Mouse (Mus musculus) lung, adult 2 months (tissue): ENCODE results near the gene Cited4. TPM values are rescaled to one million over a fixed set of nuclear protein-coding genes. Genes with fewer than 3 reads are reported as not detected.

Experiments used
- DNase-seq: peaks from one replicate; pipeline ENCODE4 v3.0.0; 2022
- H3K4me1 ChIP-seq: fragments of 200-500 bp; 2 replicates; pipeline ENCODE4 v1.6.1; 2011; ENCODE audit warnings: low read length; ENCODE audit not compliant: control insufficient read depth, insufficient read depth
- H3K4me3 ChIP-seq: fragments of 200-500 bp; replicated peaks from 2 replicates; pipeline ENCODE3; 2011; ENCODE audit warnings: low read depth, mild to moderate bottlenecking, control low read depth, low read length; ENCODE audit errors: extremely low read depth
- CTCF ChIP-seq: fragments of 200-500 bp; IDR thresholded peaks from 2 replicates; pipeline ENCODE4 v1.5.1; 2011; ENCODE audit warnings: mild to moderate bottlenecking, low read length, control low read depth; ENCODE audit not compliant: insufficient read depth
- POLR2A ChIP-seq: fragments of 200-500 bp; IDR thresholded peaks from 2 replicates; pipeline ENCODE4 v1.6.1; 2011; ENCODE audit warnings: low read depth, mild to moderate bottlenecking, control low read depth, low read length, borderline replicate concordance; ENCODE audit errors: extremely low read depth
- WGBS: fragments of 180-500 bp; shearing (Covaris S2); methylation state at CpG from one replicate; pipeline ENCODE4 v1.1.7; 2018; 5-methylcytosine and 5-hydroxymethylcytosine counted together
- polyA plus RNA-seq: library from polyadenylated mRNA; depleted of rRNA; stranded (reverse); fragments of >200 nt; gene quantifications from 2 replicates; pipeline ENCODE4 v1.2.3, GENCODE M21; 2012

Cited4 gene
- polyA plus RNA-seq, 1 experiment: 9.3 TPM

DNA sequence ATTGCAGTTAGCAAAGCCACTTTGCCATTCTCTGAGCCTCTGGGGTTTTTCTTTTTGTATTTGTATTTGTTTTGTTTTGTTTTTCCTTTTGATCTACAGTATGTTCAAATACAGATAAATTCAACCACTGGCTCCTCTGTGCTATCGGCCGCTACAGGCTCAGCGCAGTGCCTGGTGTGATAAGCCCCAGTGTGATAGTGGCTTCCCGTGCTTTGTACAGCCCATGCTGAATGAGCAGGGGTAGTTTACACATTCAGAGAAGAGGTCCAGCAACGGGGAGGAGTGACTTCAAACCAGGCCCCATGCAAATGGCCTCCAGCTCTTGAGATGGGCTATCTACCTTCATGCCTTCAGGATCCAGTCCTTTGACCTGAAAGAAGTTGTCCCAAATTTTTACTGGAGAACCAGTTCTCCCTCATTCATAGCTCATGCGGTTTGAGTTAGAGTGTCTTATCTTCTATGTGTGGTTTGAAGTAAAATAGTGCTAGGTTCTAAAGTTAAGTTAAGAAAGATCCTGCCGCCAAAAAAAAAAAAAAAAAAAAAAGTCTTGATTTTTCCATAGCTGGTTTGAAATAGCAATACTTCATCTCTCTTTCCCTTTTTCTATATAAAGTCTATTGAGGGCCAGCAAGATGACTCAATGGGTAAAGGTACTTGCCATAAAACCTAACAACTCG is 8.5 kb downstream of the Cited4 start:
- no peak overlapping the region for H3K4me3 ChIP-seq
- no peaks in the 10 kb centered on the region for H3K4me1 ChIP-seq
- no peak for TF ChIP-seq POLR2A
- WGBS: 78% methylated on average over 8 of the region's 8 CpGs
- no peak for DNase-seq

DNA sequence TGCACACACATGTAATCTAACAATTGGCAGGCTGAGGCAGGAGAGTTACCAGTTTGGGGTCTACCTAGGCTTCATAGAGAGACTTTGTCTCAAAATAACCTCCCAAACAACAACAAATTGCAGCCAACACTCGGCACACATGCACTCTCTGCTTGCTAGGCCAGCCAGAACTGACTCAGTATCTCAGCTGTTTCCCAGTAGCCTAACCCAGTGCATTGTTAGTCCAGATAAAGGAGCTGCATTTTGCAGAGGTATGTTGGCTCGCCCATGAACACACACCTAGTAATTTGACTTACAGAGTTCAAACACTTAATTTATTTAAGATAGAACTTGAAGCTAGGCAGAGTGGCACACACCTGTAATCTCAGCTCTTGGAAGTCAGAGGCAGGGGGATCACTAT is 9.3 kb downstream of the Cited4 start:
- 63% methylated on average over 2 of the region's 2 CpGs for WGBS
- no peak for TF ChIP-seq POLR2A
- no peak for TF ChIP-seq CTCF
- Histone ChIP-seq H3K4me1 (no peaks in the 10 kb centered on the region), H3K4me3 (no peak overlapping the region)
- no peak for DNase-seq

DNA sequence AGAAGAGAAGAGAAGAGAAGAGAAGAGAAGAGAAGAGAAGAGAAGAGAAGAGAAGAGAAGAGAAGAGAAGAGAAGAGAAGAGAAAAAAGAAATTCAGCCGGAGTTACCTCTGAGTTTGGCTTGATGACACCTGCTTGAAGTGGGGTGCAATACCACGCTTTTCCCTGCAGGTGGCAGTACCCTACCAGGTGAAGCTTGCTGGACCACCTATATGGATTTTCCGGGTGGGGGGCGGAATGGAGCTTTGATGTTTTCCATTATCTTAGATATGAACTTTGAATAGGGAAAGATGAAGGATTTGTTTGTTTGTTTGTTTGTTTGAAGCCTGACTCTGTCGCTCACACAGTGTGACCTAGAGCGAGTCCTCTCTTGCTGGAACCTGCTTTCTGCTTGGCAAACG is 14.6 kb downstream of the Cited4 start:
- TF ChIP-seq POLR2A (no peak), CTCF (peak; percentile 91)
- peak; percentile 25 for DNase-seq
- Histone ChIP-seq H3K4me3 (no peak overlapping the region), H3K4me1 (no peaks in the 10 kb centered on the region)
- 50% methylated on average over 7 of the region's 7 CpGs for WGBS

DNA sequence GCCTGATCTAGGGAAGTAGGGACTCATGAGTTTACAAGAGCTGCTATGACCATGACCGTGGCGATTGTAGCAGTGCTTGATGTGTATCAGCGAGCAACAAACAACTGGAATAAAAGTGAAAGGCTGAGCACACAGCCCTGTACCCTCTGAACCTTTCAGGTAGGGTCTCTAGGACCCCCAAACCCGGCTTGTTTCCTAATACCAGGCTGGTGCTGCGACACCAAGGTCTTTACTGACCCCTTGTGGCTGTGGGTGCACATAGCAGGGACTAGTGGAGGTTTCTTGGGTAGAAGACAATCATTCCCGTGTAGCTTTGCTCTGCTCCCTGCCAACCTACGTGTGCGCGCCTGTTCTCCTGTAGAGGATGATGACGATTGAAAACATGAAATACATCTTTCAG is 15.8 kb downstream of the Cited4 start:
- DNase-seq: peak; percentile 43
- WGBS: 42% methylated on average over 10 of the region's 10 CpGs
- TF ChIP-seq CTCF (peak; percentile 88), POLR2A (no peak)
- Histone ChIP-seq H3K4me1 (no peaks in the 10 kb centered on the region), H3K4me3 (no peak overlapping the region)

DNA sequence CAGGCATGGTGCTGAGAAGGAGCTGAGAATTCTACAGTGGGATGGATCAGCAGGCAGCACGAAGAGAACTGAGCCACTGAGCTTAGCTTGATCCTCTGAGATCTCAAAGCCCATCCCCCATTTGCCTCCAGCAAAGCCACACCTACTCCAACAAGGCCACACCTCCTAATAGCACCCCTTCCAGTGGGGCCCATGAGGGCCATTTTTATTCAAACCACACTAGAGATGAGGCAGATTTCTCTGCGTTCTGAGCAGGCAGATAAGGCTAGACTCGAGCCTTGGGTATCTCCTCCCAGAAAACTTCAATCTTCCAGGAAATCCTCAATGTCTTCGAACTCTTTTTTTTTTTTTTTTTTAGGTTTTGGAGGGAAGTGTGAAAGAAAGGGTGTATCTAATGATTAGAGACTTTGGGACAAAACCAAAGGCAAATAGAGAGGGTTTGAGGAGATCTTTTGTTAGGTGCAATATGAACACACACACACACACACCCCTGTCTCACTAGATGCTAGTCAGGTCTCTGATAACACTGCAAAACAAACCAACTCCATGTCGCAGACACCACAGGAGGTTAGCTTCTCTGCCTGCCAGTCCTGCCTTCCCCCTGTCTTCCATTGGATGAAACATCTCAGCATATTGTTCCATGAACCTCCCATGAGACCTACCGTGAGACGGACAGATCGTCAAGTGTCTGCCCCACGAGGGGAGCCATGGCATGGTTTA is 17.1 kb downstream of the Cited4 start:
- no peak for DNase-seq
- WGBS: 50% methylated on average over 9 of the region's 9 CpGs
- H3K4me1 ChIP-seq: no peaks in the 10 kb centered on the region
- no peak overlapping the region for H3K4me3 ChIP-seq
- TF ChIP-seq CTCF (no peak), POLR2A (no peak)

DNA sequence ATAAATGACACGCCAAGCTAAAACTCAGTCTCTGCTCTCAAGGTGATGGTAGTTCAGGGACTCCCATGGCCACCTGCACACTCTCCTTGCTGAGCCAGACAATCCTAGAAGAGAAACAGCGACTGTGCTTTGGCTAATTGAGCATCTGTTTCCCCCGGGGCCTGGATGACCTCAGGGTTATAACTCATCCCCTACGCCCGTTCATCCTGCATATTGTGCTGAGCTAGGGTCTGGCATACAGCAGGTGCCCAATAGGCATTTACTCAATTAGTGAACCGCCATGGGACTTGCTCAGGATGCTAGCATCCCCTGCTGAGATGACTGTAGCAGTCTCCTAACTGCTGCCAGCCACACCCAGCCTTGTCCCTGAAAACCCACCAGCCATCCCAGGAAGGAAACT is 20.9 kb downstream of the Cited4 start:
- Histone ChIP-seq H3K4me1 (no peaks in the 10 kb centered on the region), H3K4me3 (no peak overlapping the region)
- TF ChIP-seq POLR2A: no peak
- TF ChIP-seq CTCF: no peak
- DNase-seq: no peak
- 49% methylated on average over 6 of the region's 6 CpGs for WGBS

DNA sequence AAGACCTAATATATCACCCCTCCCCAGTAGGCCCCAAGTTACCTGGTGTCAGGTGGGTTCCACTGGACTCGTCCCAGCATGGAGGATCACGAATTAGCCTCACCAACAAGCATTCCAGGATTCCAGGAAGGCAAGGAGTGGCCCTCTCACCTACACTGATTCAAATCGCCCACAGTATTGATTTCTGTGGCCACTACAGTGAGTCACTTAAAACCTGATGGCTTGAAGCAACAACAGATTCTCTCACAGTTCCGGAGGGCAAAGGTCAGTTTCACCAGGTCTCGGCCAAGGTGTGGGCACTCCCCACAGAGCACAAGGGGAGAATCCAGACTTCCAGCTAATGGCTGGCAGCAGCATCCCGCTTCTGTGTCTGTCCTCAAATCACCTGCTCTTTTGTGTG is 22.9 kb downstream of the Cited4 start:
- no peak for TF ChIP-seq POLR2A
- no peak for TF ChIP-seq CTCF
- WGBS: 79% methylated on average over 6 of the region's 6 CpGs
- H3K4me1 ChIP-seq: no peaks in the 10 kb centered on the region
- H3K4me3 ChIP-seq: no peak overlapping the region
- DNase-seq: no peak

DNA sequence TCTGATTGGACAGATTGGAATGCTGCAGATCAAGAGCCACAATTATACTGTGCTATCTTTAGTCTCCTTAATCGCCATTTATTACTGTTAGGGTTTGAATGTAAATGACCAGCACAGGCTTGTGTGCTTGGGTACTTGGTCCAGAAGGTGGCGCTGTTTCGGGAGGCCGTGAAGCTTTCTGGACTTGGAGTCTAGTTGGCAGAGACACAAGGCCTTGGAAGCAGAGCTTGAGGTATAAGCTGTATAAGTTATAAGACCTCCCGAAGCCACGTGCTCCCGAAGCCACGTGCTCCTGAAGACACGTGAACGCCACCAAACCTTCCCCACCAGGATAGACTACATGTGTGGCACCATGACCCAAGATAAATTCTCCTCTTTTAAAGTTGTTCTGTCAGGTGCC is 26.3 kb downstream of the Cited4 start:
- Histone ChIP-seq H3K4me1 (no peaks in the 10 kb centered on the region), H3K4me3 (no peak overlapping the region)
- TF ChIP-seq CTCF (peak; percentile 73), POLR2A (no peak)
- 46% methylated on average over 10 of the region's 10 CpGs for WGBS
- peak; percentile 42 for DNase-seq

DNA sequence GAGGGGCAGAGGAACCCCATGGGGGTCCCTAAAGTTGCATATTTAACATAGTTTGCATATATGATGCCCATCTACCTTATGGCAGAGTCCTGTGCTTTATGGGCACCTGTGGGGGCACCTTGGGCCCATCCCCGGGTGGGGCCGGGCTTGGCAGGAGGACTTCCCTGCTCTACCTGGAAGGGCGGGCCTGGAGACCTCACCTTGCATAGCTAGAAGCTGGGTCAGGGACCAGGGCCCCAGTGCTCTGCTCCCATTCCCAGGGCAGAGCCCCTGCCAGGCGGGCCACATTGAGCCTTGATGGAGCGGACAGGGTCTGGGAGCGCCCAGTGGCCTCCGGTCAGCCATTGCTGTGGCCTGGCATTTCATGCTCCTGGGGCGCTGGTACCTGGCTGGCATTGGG is 31.0 kb downstream of the Cited4 start:
- Histone ChIP-seq H3K4me3 (no peak overlapping the region), H3K4me1 (no peaks in the 10 kb centered on the region)
- DNase-seq: no peak
- TF ChIP-seq POLR2A (no peak), CTCF (no peak)
- WGBS: 95% methylated on average over 8 of the region's 8 CpGs
